Mouse (Mus musculus) lung, embryonic 15.5 days (tissue): ENCODE results near the gene Prps1l1. TPM values are rescaled to one million over a fixed set of nuclear protein-coding genes. Genes with fewer than 3 reads are reported as not detected.
A peak's percentile ranks its signal among the peaks of the same experiment; 100 is the strongest.

Experiments
- ATAC-seq: fragments of 200-750 bp; cut with Nextera tagmentation; 2 replicates; pipeline ENCODE4 v1.8.0; 2017; ENCODE audit warnings: moderate number of reproducible peaks, borderline replicate concordance; ENCODE audit not compliant: low FRiP score, low TSS enrichment; ENCODE audit errors: extremely low read depth
- H3K27ac ChIP-seq: fragments of 300-500 bp; sonication (generic); 2 replicates; pipeline ENCODE4 v1.5.1; 2015; ENCODE audit warnings: moderate library complexity, mild to moderate bottlenecking, inconsistent platforms
- H3K27me3 ChIP-seq: fragments of 300-500 bp; sonication (generic); 2 replicates; pipeline ENCODE4 v1.6.1; 2015; ENCODE audit warnings: inconsistent platforms
- H3K36me3 ChIP-seq: fragments of 300-500 bp; sonication (generic); 2 replicates; pipeline ENCODE4 v1.6.1; 2015; ENCODE audit warnings: inconsistent platforms
- H3K4me1 ChIP-seq: fragments of 300-500 bp; sonication (generic); 2 replicates; pipeline ENCODE4 v1.6.1; 2015; ENCODE audit warnings: inconsistent platforms
- H3K4me2 ChIP-seq: fragments of 300-500 bp; sonication (generic); 2 replicates; pipeline ENCODE4 v1.6.1; 2015; ENCODE audit warnings: inconsistent platforms, mild to moderate bottlenecking, moderate library complexity
- H3K4me3 ChIP-seq: fragments of 300-500 bp; sonication (generic); 2 replicates; pipeline ENCODE4 v1.5.1; 2015; ENCODE audit warnings: mild to moderate bottlenecking, inconsistent platforms
- H3K9ac ChIP-seq: fragments of 300-500 bp; sonication (generic); 2 replicates; pipeline ENCODE4 v1.6.1; 2015; ENCODE audit warnings: inconsistent platforms
- H3K9me3 ChIP-seq: fragments of 300-500 bp; sonication (generic); 2 replicates; pipeline ENCODE4 v1.6.1; 2016; ENCODE audit warnings: inconsistent platforms
- WGBS: fragments of 180-500 bp; shearing (Covaris S2); methylation state at CpG from one replicate; pipeline ENCODE4 v1.1.7; 2015; 5-methylcytosine and 5-hydroxymethylcytosine counted together
- polyA plus RNA-seq: library from polyadenylated mRNA; unstranded; fragments of >200 nt; fragmentation: Nextera tagmentation; extraction: Ambion mirVana; gene quantifications from 2 replicates; pipeline ENCODE4 v1.2.1, GENCODE M21; 2015

Prps1l1 gene
- polyA plus RNA-seq, 1 experiment from 2014 or later, result not detected

DNA sequence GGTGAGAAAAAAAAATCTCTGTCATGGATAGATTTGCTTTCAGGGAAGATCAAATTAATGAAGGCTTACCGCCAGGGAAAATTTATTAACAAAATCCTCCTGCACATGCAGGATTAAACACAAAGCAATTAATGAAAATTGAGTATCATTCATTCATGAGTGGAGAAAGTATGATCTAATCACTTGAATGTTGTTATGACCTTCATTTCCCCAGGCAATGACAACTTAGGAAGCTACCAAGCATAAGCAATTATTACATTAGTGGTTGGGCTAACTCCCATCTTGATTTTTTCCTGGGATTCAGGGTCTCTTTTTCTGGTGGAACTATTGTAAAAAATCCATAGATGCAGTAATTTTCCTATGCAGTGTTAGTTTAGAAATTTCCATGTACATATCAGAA is 23.3 kb downstream of the Prps1l1 start:
- Histone ChIP-seq H3K27me3 (no peaks in the 10 kb centered on the region), H3K9me3 (no peaks in the 10 kb centered on the region), H3K27ac (no peak overlapping the region), H3K36me3 (no peaks in the 10 kb centered on the region), H3K4me1 (no peaks in the 10 kb centered on the region), H3K9ac (no peak overlapping the region), H3K4me3 (no peak overlapping the region), H3K4me2 (no peak overlapping the region)
- ATAC-seq, result no peak
- WGBS, result 88% methylated on average over 1 of the region's 1 CpGs

DNA sequence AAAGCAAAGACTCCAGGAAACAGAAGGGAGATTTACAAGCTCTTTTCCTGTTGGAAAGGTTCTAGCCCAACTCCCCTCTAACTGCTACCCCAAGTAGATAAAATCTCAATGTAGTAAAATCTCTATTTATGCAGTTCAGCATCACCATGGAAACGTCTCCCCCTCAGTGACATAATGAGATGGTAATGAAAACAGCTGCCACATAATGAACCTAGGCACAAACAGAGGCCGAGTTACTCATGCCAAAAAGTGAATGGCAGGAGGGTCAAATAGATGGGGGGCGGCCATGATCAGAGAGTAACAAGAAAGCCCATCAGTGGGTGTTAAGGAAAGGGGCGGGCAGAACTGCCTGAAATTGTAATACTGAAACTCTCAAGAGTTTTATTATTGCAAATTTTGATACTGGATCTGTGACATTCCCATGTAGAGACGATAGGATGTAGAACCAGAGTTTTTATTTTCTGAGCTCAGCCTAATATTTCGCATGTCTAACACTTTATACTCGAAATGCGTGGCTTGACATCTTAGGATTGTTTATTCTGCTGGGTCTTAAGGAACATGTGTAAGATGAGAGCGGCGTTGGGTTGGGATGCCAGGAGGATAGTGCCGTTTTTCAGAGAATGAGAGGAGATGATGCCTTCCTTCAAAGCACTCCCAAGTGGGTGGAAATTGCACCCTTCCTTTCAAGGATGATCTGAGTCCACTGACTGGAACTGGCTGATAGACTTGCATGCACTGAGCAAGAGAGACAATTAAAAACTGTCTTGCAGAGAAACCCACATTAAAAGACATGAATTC is 24.0 kb downstream of the Prps1l1 start:
- no peak overlapping the region for H3K27ac ChIP-seq
- ATAC-seq, result no peak
- H3K4me1 ChIP-seq, result no peaks in the 10 kb centered on the region
- 42% methylated on average over 11 of the region's 11 CpGs for WGBS
- no peaks in the 10 kb centered on the region for H3K27me3 ChIP-seq
- H3K4me3 ChIP-seq, result no peak overlapping the region
- no peak overlapping the region for H3K4me2 ChIP-seq
- no peak overlapping the region for H3K9ac ChIP-seq
- no peaks in the 10 kb centered on the region for H3K9me3 ChIP-seq
- H3K36me3 ChIP-seq, result no peaks in the 10 kb centered on the region

DNA sequence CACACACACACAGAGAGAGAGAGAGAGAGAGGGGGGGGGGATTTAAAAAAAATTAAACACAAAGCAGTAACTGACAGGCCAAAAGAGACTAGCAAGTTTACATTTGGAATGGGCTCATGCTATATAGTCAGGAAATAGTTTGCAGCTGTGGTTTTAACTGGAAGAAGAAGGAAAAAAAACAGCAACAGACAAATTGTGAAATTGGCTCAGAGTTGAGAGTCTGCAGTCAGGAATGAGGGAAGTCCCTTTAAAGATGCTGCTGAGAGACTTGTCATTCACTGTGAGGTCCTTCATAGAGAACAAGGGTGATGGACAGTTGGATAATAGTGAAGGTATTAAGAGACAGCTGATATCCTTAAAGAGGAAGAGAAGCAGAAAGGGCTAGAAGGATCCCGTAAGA is 26.9 kb downstream of the Prps1l1 start:
- Histone ChIP-seq H3K9me3 (no peaks in the 10 kb centered on the region), H3K9ac (no peak overlapping the region), H3K4me2 (no peak overlapping the region), H3K4me1 (no peaks in the 10 kb centered on the region), H3K27me3 (no peaks in the 10 kb centered on the region), H3K27ac (no peak overlapping the region), H3K4me3 (no peak overlapping the region), H3K36me3 (no peaks in the 10 kb centered on the region)
- WGBS, result 50% methylated on average over 1 of the region's 1 CpGs
- 0 out of 2 replicates have a peak, but pooled peaks have one; percentile 27 for ATAC-seq

- H3K4me2 ChIP-seq, result no peak overlapping the region
- no peak for ATAC-seq
- no peaks in the 10 kb centered on the region for H3K27me3 ChIP-seq
- no peak overlapping the region for H3K4me3 ChIP-seq
- 49% methylated on average over 2 of the region's 2 CpGs for WGBS
- no peaks in the 10 kb centered on the region for H3K36me3 ChIP-seq
- no peaks in the 10 kb centered on the region for H3K4me1 ChIP-seq
- H3K27ac ChIP-seq, result no peak overlapping the region
- no peaks in the 10 kb centered on the region for H3K9me3 ChIP-seq
- no peak overlapping the region for H3K9ac ChIP-seq
Observed at GRCm38 (mm10) chr12:35013950-35014349, 29.4 kb downstream of the Prps1l1 start.

DNA sequence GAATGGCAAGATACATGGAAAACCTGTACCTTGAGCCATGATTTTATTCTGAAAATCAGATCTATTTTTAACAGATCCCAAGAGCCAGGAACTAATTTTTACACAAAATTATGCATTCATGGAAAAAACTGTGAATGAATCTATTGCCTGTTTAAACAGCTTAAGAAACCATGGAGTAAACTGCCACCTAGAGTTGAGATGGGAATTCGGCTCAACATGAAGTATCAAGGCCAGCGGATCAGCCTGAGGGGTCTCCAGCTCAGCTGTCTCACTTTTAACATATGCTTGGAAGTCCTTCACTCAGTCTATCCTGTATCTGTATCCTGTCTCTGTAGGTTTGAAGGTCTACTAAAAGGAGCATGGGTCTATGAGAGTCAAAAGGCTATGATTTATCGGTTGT is 31.5 kb downstream of the Prps1l1 start:
- ATAC-seq, result no peak
- WGBS, result 44% methylated on average over 3 of the region's 3 CpGs
- H3K4me2 ChIP-seq, result no peak overlapping the region
- no peaks in the 10 kb centered on the region for H3K4me1 ChIP-seq
- no peaks in the 10 kb centered on the region for H3K9me3 ChIP-seq
- no peak overlapping the region for H3K4me3 ChIP-seq
- no peaks in the 10 kb centered on the region for H3K27me3 ChIP-seq
- no peaks in the 10 kb centered on the region for H3K36me3 ChIP-seq
- no peak overlapping the region for H3K27ac ChIP-seq
- no peak overlapping the region for H3K9ac ChIP-seq

GRCm38 (mm10) chr12:35016481-35017250 is 32.1 kb downstream of the Prps1l1 start:
- WGBS, result 63% methylated on average over 9 of the region's 9 CpGs
- no peak for ATAC-seq
- Histone ChIP-seq H3K9ac (no peak overlapping the region), H3K4me2 (no peak overlapping the region), H3K9me3 (no peaks in the 10 kb centered on the region), H3K27ac (no peak overlapping the region), H3K36me3 (no peaks in the 10 kb centered on the region), H3K4me1 (no peaks in the 10 kb centered on the region), H3K27me3 (no peaks in the 10 kb centered on the region), H3K4me3 (no peak overlapping the region)

- WGBS, result 77% methylated on average over 9 of the region's 9 CpGs
Observed at GRCm38 (mm10) chr12:35018679-35019237, 34.2 kb downstream of the Prps1l1 start.

DNA sequence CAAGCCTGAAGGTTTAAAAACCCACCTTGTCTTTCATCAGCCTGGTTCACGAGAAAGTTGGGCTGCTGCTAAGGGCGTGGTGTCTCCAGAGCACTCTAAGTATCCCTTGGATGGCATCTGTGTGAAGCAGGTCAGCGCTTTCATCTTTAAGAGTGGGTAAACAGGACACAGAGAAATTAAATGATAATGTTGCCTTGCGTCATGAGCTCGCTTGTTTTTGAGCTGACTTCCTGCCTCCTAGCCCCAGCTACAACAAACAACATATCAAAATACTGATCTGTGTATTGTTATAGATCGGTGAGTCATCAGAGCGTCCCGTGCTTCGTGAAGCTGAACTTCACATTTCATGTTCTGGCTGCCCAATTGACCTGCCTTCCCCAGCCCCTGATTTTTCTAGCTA is 36.7 kb downstream of the Prps1l1 start:
- no peak overlapping the region for H3K9ac ChIP-seq
- H3K4me1 ChIP-seq, result no peaks in the 10 kb centered on the region
- no peak overlapping the region for H3K4me2 ChIP-seq
- H3K27me3 ChIP-seq, result no peaks in the 10 kb centered on the region
- ATAC-seq, result no peak
- no peaks in the 10 kb centered on the region for H3K36me3 ChIP-seq
- 63% methylated on average over 9 of the region's 9 CpGs for WGBS
- H3K4me3 ChIP-seq, result no peak overlapping the region
- H3K9me3 ChIP-seq, result no peaks in the 10 kb centered on the region
- H3K27ac ChIP-seq, result no peak overlapping the region

More at GRCm38 (mm10) chr12:35018679-35019237, 34.2 kb downstream of the Prps1l1 start:
- Histone ChIP-seq H3K36me3 (no peaks in the 10 kb centered on the region), H3K4me1 (no peaks in the 10 kb centered on the region), H3K27ac (no peak overlapping the region), H3K9me3 (no peaks in the 10 kb centered on the region), H3K27me3 (no peaks in the 10 kb centered on the region), H3K4me2 (no peak overlapping the region), H3K9ac (no peak overlapping the region), H3K4me3 (no peak overlapping the region)
- no peak for ATAC-seq

DNA sequence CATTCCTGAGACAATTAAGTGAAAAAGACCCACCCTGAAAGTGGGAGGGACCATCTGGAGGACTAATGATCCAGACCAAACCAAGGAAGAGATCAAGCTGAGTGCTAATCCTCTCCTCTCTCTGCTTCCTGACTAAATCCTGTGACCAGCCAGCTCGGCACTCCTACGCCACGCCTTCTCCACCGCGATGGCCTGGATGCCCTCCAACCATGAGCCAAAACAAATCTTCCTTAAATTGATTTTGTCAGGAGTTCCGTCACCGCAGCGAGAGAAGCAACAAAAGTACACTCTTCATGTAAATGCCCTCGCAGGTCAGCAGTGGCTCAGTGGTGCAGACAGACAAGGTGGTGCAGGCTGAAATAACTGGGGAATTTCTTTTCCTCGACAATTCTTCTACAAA is 37.5 kb downstream of the Prps1l1 start:
- no peak overlapping the region for H3K4me3 ChIP-seq
- no peak overlapping the region for H3K9ac ChIP-seq
- no peaks in the 10 kb centered on the region for H3K27me3 ChIP-seq
- H3K27ac ChIP-seq, result no peak overlapping the region
- no peaks in the 10 kb centered on the region for H3K36me3 ChIP-seq
- ATAC-seq, result no peak
- no peaks in the 10 kb centered on the region for H3K9me3 ChIP-seq
- no peaks in the 10 kb centered on the region for H3K4me1 ChIP-seq
- no peak overlapping the region for H3K4me2 ChIP-seq
- 57% methylated on average over 10 of the region's 10 CpGs for WGBS

DNA sequence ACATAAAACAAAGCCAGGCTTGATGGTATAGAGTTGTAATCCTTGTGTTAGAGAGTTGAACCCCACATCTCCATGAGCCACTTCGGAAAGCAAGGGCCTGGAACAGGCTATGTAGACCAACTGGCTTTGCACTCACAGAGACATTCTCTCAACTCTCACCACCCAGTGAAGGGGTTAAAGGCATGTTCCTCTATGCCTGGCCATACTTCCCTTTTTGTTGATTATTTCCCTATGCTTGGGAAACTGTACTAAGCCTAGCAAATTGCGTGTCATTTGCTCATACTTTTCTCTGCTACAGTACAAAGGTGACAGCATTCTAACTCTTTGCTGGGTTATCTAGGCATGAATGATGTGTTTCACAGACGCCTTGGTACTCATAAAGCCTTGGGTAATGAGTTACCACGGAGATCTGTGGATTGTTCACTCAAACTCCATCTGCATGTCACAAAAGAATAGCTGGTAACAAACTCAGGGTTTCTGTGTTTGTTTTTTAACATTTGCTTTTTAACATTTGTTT is 41.4 kb downstream of the Prps1l1 start:
- WGBS, result 68% methylated on average over 4 of the region's 4 CpGs
- H3K36me3 ChIP-seq, result no peaks in the 10 kb centered on the region
- H3K4me1 ChIP-seq, result no peaks in the 10 kb centered on the region
- H3K27me3 ChIP-seq, result no peaks in the 10 kb centered on the region
- no peak overlapping the region for H3K4me3 ChIP-seq
- H3K9me3 ChIP-seq, result no peaks in the 10 kb centered on the region
- H3K4me2 ChIP-seq, result no peak overlapping the region
- H3K9ac ChIP-seq, result no peak overlapping the region
- H3K27ac ChIP-seq, result no peak overlapping the region
- ATAC-seq, result no peak

- H3K27ac ChIP-seq, result no peak overlapping the region
- H3K27me3 ChIP-seq, result no peaks in the 10 kb centered on the region
- no peak overlapping the region for H3K9ac ChIP-seq
- ATAC-seq, result no peak
- H3K36me3 ChIP-seq, result no peaks in the 10 kb centered on the region
- H3K9me3 ChIP-seq, result no peaks in the 10 kb centered on the region
- H3K4me2 ChIP-seq, result no peak overlapping the region
- 73% methylated on average over 1 of the region's 1 CpGs for WGBS
- no peak overlapping the region for H3K4me3 ChIP-seq
- H3K4me1 ChIP-seq, result no peaks in the 10 kb centered on the region
Observed at GRCm38 (mm10) chr12:35027533-35027932, 43.0 kb downstream of the Prps1l1 start.
